Mouse (Mus musculus) adrenal gland, postnatal 0 days (tissue): ENCODE measurements around the gene Dapk1. TPM values are rescaled to one million over a fixed set of nuclear protein-coding genes. Genes with fewer than 3 reads are reported as not detected.

ENCODE experiments used
- polyA plus RNA-seq: library from polyadenylated mRNA; unstranded; fragments of >200 nt; fragmentation: Nextera tagmentation; extraction: Ambion mirVana; gene quantifications from 2 replicates; pipeline ENCODE4 v1.2.1, GENCODE M21; 2015

Gene Dapk1
- polyA plus RNA-seq, result 11.0 and 15.7 TPM in 2 replicates

GRCm38 (mm10) chr13:60601436-60602415, at the start of gene Dapk1:
Gene Dapk1 (plus strand): TSS chr13:60601947.

GRCm38 (mm10) chr13:60786264-60786663, 184.5 kb downstream of the Dapk1 start, which contains the start of gene BC051665:
Gene BC051665 (minus strand): TSS chr13:60786364.

GRCm38 (mm10) chr13:60802749-60803148, 201.0 kb downstream of the Dapk1 start, which contains the start of gene Ctsll3:
Gene Ctsll3 (minus strand): TSS chr13:60802849.

Other genes with a start within 250 kb of the Dapk1 start
- not detected in 2 replicates for gene BC051665, start 184.4 kb downstream of the Dapk1 start, polyA plus RNA-seq
- gene Ctsll3, start 200.9 kb downstream of the Dapk1 start, polyA plus RNA-seq, result not detected in 2 replicates